Mouse (Mus musculus) liver (tissue): ENCODE measurements around the gene Ctla4.
A peak's percentile ranks its signal among the peaks of the same experiment; 100 is the strongest.

Experiments
- DNase-seq: peaks from one replicate; pipeline ENCODE4 v3.0.0-alpha.2; 2020; ENCODE audit warnings: mixed read lengths

Gene Ctla4

GRCm38 (mm10) chr1:60866043-60866442, 20.8 kb upstream of the Ctla4 start:
- no peak for DNase-seq

DNA sequence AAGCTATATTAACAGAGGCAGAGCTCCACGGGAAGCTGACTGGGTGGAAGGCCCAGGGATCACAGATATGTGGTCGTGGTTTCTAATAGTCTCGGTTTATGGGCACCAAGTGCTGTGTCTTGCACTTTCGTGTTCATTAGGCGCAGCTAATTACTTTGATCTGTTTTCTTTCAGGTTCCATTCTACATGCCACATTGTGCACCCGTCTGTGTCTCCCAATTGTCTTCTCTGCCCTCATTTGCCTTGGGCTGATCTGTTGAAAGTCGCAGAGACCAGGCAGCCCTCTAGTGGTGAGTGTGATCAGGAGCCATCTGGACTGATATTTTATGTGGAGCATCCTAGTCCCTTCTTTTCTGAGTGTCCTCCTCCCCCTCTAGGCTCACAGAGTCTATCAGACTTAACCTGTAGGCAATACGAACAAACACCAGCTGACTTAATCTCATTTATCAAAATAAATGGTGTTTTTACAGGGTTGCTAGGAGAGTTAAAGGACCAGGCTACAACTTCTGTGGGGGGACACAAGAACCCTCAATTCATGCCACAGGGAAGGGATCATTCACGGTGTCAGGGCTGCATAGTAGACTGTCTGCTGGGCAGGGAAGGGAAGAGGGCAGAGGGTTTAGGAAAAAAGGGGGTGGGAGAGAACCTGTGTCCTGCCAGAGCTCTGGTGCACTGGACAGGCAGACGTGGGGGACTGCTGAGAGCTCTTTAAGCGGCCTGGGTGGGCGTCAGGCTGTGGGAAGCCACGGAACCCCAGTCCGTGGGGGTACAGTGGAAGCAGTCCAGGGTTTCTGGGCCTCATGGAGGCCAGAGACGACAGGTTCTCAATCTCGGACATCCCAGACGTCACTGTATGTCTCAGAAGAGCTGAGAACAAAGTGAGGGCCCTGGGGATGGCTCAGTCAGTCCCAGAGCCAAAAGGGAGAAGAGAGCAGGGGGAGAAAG, 18.2 kb upstream of the Ctla4 start:
- peak; percentile 28 for DNase-seq

DNA sequence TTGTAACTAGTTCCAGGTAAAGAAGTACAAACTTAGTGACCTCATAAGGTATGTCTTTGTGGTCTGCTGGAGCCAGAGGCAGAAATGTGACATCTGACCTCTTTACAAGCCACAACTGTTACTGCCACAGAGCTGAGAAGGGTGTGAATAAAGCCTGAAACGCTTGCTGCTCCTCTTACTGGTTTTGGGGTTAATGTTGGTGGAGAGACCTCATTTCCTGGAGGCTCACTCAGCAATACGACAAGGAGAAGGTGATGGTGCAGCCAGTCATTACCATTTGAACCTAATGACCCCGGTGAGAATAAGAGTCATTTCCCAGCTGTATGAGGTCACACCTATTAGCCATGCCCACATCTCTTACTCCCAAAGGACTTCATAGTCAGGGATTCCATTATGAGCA, 11.5 kb upstream of the Ctla4 start:
- no peak for DNase-seq

GRCm38 (mm10) chr1:60880116-60880867, 6.5 kb upstream of the Ctla4 start:
- no peak for DNase-seq

GRCm38 (mm10) chr1:60882792-60883191, 4.0 kb upstream of the Ctla4 start:
- no peak for DNase-seq

DNA sequence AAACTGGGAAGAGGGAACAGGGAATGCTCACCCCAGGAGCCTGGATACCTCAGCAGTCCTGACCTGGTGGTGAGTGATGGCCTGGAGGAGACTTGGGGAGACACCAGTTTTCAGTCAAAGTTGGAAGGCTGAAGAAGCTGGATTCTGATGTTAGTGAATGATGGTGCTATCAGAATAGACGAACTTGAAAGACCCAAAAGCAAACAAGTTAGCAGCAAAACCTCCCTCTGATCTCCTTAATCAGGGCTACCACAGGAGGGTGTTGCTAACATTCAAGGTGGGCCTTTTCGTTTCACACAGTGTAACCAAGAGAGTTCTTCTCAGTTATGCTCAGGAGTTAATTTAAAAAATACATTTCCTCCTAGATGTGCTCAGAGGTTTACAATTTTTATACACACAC, 3.5 kb upstream of the Ctla4 start:
- no peak for DNase-seq

- DNase-seq: no peak
Observed at GRCm38 (mm10) chr1:60884611-60885010, 2.2 kb upstream of the Ctla4 start.

DNA sequence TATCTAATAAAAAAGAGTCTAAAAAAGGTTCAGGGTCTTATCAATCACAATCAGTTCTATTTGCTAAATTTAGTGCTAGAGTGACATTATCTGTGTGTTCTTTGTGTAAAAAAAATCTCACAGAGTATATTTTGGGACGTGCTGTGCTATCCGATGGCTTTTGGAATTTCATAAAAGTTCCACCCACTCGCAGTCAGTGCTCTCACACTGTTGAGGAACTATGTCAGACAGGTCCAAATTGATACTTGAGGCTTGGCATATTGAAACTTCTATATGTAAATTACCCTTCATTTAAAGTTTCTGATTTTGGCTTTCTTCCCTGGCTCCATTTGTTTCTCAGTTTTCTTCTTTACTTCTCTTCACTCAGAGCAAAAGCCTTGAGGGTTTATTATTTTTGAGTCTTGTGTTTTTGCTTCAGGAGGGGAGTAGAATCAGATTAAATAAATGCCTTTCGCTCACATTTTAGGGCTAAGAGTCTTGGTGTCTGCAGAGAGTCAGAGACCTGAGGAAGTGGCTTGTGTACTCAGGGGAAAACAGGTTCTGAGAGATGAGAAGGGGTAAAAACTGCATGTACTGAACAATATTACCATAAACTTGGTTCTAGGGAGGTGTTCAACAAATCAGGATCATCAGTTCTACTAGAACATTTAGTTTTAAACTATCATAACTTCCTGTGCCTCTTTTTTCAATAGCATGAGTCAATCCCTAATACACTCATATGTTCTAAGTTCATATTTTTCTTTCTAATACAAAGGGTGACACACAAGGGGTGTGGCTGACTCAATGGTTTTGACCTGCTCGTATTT, 11.5 kb downstream of the Ctla4 start:
- no peak for DNase-seq

DNA sequence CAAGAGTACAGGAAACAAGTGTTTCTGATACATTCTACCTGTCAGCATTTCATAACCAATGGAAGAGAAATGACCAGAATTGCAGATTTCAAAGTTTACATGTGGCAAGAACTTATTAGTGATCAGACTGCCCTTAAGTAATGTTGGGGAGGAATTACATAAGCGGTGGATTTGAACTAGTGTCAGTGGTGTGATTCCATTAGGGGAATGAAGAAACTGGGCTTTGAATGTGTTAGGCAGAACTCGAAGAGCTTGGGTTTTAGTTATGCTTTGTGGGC, 12.1 kb downstream of the Ctla4 start:
- DNase-seq: no peak

DNA sequence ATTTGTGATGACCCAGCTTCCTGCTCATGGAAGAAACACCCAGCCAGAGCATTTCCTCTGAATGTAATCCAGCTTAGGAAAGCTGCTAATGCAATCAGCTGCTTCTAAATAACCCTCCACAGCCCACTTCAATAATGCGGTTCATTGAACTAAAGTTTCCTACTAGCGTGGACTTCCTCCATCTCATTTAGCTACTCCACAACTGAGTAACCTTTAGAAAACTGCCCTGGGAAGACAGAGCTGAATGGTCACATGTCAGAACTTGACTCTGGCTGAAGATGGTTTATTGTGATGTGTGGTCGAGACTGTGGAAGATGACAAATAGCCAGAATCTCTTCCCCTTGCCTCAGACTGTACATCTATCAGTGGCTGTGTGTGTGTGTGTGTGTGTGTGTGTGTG, 12.4 kb downstream of the Ctla4 start:
- DNase-seq: no peak

DNA sequence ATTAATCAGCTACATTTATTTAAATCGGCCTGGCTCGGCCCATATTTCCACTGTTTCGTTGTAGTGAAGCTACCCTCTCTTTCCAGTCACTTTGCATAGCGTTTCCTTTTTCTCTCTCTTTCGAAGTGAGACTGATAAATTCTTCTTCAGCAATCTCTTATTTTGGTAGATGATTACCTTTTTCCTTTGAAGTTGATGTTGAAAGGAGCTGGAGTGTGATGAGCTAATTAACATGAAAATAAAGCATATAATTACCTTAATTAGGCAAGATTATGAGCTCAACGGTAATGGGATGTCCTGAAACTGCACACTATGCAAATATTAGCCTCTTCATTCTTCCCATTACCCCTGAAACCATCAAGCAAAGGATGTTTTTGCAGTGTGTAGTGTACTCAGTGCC, 15.7 kb downstream of the Ctla4 start:
- no peak for DNase-seq

DNA sequence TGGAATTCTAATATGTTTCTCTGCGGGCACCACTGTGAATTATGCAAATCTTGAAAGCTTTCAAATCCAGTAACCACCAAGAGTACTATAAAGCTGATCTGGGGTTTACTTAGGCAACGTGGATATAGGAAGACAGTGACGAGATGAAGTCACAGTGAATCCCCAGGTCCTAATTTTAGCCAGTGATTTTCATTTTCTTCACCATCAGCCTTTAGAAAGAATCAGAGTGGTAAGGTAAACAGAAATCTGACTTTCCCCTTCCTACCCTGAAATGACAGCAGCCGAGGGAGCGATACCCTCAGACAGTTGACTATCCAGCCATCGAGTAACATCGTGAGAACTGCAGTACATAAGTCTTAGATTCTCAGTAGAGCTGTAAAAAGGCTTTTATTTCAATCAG, 16.3 kb downstream of the Ctla4 start:
- DNase-seq: no peak

DNA sequence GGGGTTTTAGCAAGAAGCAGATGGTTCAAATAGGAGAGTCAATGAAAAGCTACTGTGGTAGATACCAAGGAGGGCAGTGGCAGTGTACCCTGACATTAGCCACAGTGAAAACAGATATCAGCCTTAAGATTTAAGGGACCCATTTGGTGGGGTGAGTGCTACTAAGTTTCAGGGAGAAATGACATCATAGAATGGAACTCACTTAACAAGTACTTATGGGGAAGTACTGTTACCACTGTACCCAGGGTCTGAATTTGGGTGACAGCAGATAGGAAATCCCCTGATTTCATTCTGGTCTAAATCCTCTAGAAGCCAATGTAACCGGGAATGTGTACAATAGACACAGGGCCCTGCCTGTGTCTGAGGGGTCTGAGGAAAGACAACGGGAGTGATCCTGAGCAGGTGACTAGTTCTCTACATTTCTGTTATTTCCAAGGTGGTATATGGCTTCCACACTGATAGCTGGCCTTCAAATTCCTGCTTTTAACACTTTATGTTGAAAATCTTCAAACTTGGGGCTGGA, 17.7 kb downstream of the Ctla4 start:
- no peak for DNase-seq

DNA sequence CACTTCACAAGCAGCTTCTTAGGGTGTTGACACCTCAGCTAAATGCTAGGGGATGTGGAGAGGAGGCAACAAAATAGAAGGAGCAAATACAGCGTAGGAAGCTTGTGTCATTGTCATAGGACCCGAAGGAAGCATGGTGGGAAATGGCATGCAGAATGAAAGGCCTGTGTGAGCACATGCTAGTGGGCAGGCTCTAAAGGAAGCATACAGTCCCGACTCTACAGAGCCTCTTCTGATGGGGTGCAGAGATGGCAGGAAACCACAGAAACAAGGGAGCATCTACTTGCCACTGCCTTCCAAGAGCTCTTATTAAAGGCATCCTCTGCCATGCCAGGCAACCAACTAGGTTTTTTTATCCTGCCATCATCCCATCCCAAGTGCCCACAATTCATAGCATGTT, 20.7 kb downstream of the Ctla4 start:
- no peak for DNase-seq

GRCm38 (mm10) chr1:60908751-60909161, 22.0 kb downstream of the Ctla4 start:
- DNase-seq: no peak

GRCm38 (mm10) chr1:60909746-60910145, 22.9 kb downstream of the Ctla4 start:
- DNase-seq: no peak

GRCm38 (mm10) chr1:60910796-60911195, 24.0 kb downstream of the Ctla4 start:
- DNase-seq: no peak

GRCm38 (mm10) chr1:60911631-60912030, 24.8 kb downstream of the Ctla4 start:
- DNase-seq: no peak

DNA sequence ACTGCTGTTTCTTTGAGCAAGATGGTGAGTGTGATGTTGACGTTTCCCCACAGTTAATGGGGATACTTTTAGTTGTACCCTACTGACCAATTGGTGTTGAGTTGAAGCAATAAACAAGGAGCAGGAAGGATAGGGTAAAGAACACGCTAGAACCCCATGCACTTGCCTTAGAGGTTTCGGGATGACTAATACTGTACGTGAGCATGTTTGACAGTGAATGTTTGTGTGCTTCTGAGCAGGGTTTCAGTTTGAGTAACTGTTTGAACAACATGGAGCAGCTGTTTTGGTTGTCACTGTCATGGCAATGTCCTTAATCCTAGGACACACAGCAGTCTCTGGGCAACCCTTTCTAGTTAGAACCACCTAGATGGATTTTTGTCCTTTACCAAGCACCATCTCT, 26.5 kb downstream of the Ctla4 start:
- no peak for DNase-seq

DNA sequence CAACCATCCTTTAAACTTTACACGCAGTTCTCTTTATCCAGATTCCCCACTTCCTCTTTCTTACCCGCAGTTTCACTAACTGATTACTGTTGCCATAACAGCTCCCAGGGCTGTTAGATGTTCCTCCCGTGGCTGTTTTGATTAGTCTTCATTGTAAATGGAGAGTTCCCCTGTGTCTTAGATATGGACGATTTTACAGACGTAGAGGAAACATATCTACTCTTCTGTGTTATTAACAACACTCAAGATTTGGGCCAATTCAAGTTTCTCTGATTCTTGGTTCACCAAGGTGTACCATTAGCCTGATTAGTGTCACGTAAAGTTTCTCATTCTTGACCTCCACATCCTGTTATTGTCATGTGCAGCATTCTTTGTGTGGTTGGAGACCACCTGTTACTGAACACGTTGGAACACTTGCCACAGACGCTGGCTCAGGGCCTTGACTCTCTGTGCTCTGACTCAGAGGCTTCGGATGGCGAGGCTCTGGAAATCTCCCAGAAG, 29.5 kb downstream of the Ctla4 start:
- no peak for DNase-seq

GRCm38 (mm10) chr1:60920493-60921355, 33.9 kb downstream of the Ctla4 start:
- no peak for DNase-seq

DNA sequence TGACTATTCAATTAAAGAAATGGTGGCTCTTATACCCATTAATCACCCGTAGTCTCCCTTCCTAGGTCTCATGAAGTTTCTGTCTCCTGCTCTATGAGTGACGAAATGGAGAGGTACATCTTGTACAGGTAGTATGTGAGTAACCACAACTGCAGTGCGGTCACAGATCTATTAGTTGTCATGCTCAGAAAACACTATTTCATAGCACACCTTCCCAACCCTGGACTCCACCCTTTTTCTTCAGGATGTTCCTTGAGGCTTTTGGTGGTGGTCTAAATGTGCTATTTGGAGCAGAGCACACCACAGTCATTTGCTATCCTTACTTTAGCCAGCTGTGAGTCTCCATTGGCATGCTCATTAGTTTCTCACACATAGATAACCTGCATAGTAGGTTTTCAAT, 42.2 kb downstream of the Ctla4 start:
- DNase-seq: no peak
